Mouse (Mus musculus) MEL (cell line): ENCODE measurements around the gene Lrig3. TPM values are rescaled to one million over a fixed set of nuclear protein-coding genes. Genes with fewer than 3 reads are reported as not detected.

Experiments used
- DNase-seq: peaks from one replicate; pipeline ENCODE4 v3.0.0; 2011; ENCODE audit warnings: low read depth, low spot score
- H3K27ac ChIP-seq: 2 replicates; pipeline ENCODE4 v1.5.1; 2012; ENCODE audit warnings: low read depth, mild to moderate bottlenecking, control low read depth, low read length, moderate library complexity; ENCODE audit not compliant: control insufficient read depth
- H3K27me3 ChIP-seq, 2 experiments: fragments of 150-350 bp in 1 of 2; sonication (generic) in 1 of 2; 2 replicates each; pipeline ENCODE4 v1.6.1; 2012; ENCODE audit warnings: low read length in 2 of 2, mild to moderate bottlenecking in 2 of 2, improper control_type of control experiment in 1 of 2, moderate library complexity in 1 of 2; ENCODE audit not compliant: insufficient read depth in 2 of 2, control insufficient read depth in 1 of 2
- H3K36me3 ChIP-seq, 2 experiments: 2 replicates each; pipeline ENCODE4 v1.6.1; 2012 to 2014; ENCODE audit warnings: low read length in 2 of 2, improper control_type of control experiment in 1 of 2, inconsistent platforms in 1 of 2, mild to moderate bottlenecking in 1 of 2; ENCODE audit not compliant: insufficient read depth in 2 of 2, control insufficient read depth in 1 of 2
- H3K4me1 ChIP-seq, 2 experiments: fragments of 150-350 bp in 1 of 2; sonication (generic) in 1 of 2; 2 replicates each; pipeline ENCODE4 v1.6.1; 2012; ENCODE audit warnings: low read length in 2 of 2, improper control_type of control experiment in 1 of 2, mild to moderate bottlenecking in 1 of 2; ENCODE audit not compliant: insufficient read depth in 2 of 2, control insufficient read depth in 1 of 2
- H3K4me3 ChIP-seq, 2 experiments: fragments of 150-350 bp in 1 of 2; sonication (generic) in 1 of 2; 2 replicates each; pipeline ENCODE4 v1.5.1; 2012; ENCODE audit warnings: low read depth in 2 of 2, low read length in 2 of 2, mild to moderate bottlenecking in 2 of 2, moderate library complexity in 2 of 2, control low read depth in 1 of 2, improper control_type of control experiment in 1 of 2; ENCODE audit not compliant: control insufficient read depth in 1 of 2, insufficient read depth in 1 of 2
- H3K79me2 ChIP-seq: 2 replicates; pipeline ENCODE4 v1.6.1; 2012; ENCODE audit warnings: mild to moderate bottlenecking, low read length, moderate library complexity; ENCODE audit not compliant: control insufficient read depth, poor library complexity, insufficient read depth
- H3K9ac ChIP-seq: 2 replicates; pipeline ENCODE4 v1.6.1; 2012; ENCODE audit warnings: low read depth, mild to moderate bottlenecking, control low read depth, low read length, moderate library complexity; ENCODE audit not compliant: control insufficient read depth, poor library complexity, severe bottlenecking
- H3K9me3 ChIP-seq: fragments of 150-350 bp; sonication (generic); replicated peaks from 2 replicates; pipeline ENCODE4 v1.6.1; 2012; ENCODE audit warnings: mild to moderate bottlenecking, low read length, improper control_type of control experiment, moderate library complexity; ENCODE audit not compliant: insufficient read depth
- CHD1 ChIP-seq: IDR thresholded peaks from 2 replicates; pipeline ENCODE4 v1.6.1; 2012; ENCODE audit warnings: low read depth, mild to moderate bottlenecking, inconsistent platforms, low read length, improper control_type of control experiment
- CHD2 ChIP-seq: IDR thresholded peaks from 2 replicates; pipeline ENCODE4 v1.6.1; 2011; ENCODE audit warnings: low read length, improper control_type of control experiment
- CTCF ChIP-seq, 3 experiments: IDR thresholded peaks in 2 of 3; conservative IDR thresholded peaks in 1 of 3; 2 replicates each; pipeline ENCODE4 v1.5.1; 2011 to 2012; ENCODE audit warnings: low read length in 3 of 3, low read depth in 2 of 3, mild to moderate bottlenecking in 2 of 3, improper control_type of control experiment in 1 of 3, inconsistent platforms in 1 of 3, mixed read lengths in 1 of 3, moderate library complexity in 1 of 3; ENCODE audit not compliant: control insufficient read depth in 1 of 3, insufficient read depth in 1 of 3, poor library complexity in 1 of 3, severe bottlenecking in 1 of 3
- E2F4 ChIP-seq: IDR thresholded peaks from 2 replicates; pipeline ENCODE4 v1.6.1; 2011; ENCODE audit warnings: low read depth, low read length, improper control_type of control experiment, borderline replicate concordance
- ELF1 ChIP-seq: IDR thresholded peaks from 2 replicates; pipeline ENCODE4 v1.6.1; 2014; ENCODE audit warnings: low read depth, mild to moderate bottlenecking, inconsistent platforms, low read length, improper control_type of control experiment, moderate library complexity
- ETS1 ChIP-seq: IDR thresholded peaks from 2 replicates; pipeline ENCODE4 v1.6.1; 2012; ENCODE audit warnings: low read depth, mild to moderate bottlenecking, inconsistent platforms, low read length, improper control_type of control experiment, moderate library complexity
- GABPA ChIP-seq: IDR thresholded peaks from 2 replicates; pipeline ENCODE4 v1.6.1; 2012; ENCODE audit warnings: low read depth, mild to moderate bottlenecking, inconsistent platforms, low read length, improper control_type of control experiment, moderate library complexity
- GATA1 ChIP-seq: IDR thresholded peaks from 2 replicates; pipeline ENCODE4 v1.6.1; 2011; ENCODE audit warnings: low read depth, low read length, improper control_type of control experiment
- HCFC1 ChIP-seq: IDR thresholded peaks from 2 replicates; pipeline ENCODE4 v1.6.1; 2012; ENCODE audit warnings: low read depth, mild to moderate bottlenecking, inconsistent platforms, low read length, improper control_type of control experiment, moderate library complexity
- KAT2A ChIP-seq: conservative IDR thresholded peaks from 2 replicates; pipeline ENCODE4 v1.6.1; 2012; ENCODE audit warnings: low read depth, low read length, improper control_type of control experiment, inconsistent platforms
- MAFK ChIP-seq: IDR thresholded peaks from 2 replicates; pipeline ENCODE4 v1.6.1; 2011; ENCODE audit warnings: low read depth, mild to moderate bottlenecking, low read length, improper control_type of control experiment, borderline replicate concordance
- MAX ChIP-seq: IDR thresholded peaks from 2 replicates; pipeline ENCODE4 v1.6.1; 2011; ENCODE audit warnings: low read length, improper control_type of control experiment
- MAZ ChIP-seq: IDR thresholded peaks from 2 replicates; pipeline ENCODE4 v1.6.1; 2012; ENCODE audit warnings: low read depth, mild to moderate bottlenecking, inconsistent platforms, low read length, improper control_type of control experiment
- MEF2A ChIP-seq: IDR thresholded peaks from 2 replicates; pipeline ENCODE4 v1.6.1; 2014; ENCODE audit warnings: low read depth, mild to moderate bottlenecking, inconsistent platforms, low read length, improper control_type of control experiment; ENCODE audit not compliant: poor library complexity, insufficient replicate concordance, severe bottlenecking; ENCODE audit errors: extremely low read depth
- MXI1 ChIP-seq: IDR thresholded peaks from 2 replicates; pipeline ENCODE4 v1.6.1; 2011; ENCODE audit warnings: mild to moderate bottlenecking, low read depth, low read length, improper control_type of control experiment
- MYC ChIP-seq: IDR thresholded peaks from 2 replicates; pipeline ENCODE4 v1.6.1; 2011; ENCODE audit warnings: low read depth, mild to moderate bottlenecking, low read length, improper control_type of control experiment, moderate library complexity
- NRF1 ChIP-seq: IDR thresholded peaks from 2 replicates; pipeline ENCODE4 v1.6.1; 2014; ENCODE audit warnings: low read depth, mild to moderate bottlenecking, inconsistent platforms, low read length, improper control_type of control experiment, moderate library complexity; ENCODE audit not compliant: poor library complexity, insufficient read depth, severe bottlenecking
- POLR2A ChIP-seq, 2 experiments: IDR thresholded peaks; 2 replicates each; pipeline ENCODE4 v1.6.1; 2011 to 2012; ENCODE audit warnings: low read length in 2 of 2, mild to moderate bottlenecking in 2 of 2, control low read depth in 1 of 2, improper control_type of control experiment in 1 of 2, low read depth in 1 of 2, moderate library complexity in 1 of 2; ENCODE audit not compliant: control insufficient read depth in 1 of 2, insufficient read depth in 1 of 2, poor library complexity in 1 of 2
- RAD21 ChIP-seq: IDR thresholded peaks from 2 replicates; pipeline ENCODE4 v1.6.1; 2011; ENCODE audit warnings: mild to moderate bottlenecking, low read depth, low read length, improper control_type of control experiment
- RCOR1 ChIP-seq: IDR thresholded peaks from 2 replicates; pipeline ENCODE4 v1.6.1; 2012; ENCODE audit warnings: low read depth, mild to moderate bottlenecking, inconsistent platforms, low read length, improper control_type of control experiment
- SIN3A ChIP-seq: IDR thresholded peaks from 2 replicates; pipeline ENCODE4 v1.6.1; 2012; ENCODE audit warnings: low read length, improper control_type of control experiment, inconsistent platforms
- SMC3 ChIP-seq: IDR thresholded peaks from 2 replicates; pipeline ENCODE4 v1.6.1; 2011; ENCODE audit warnings: low read depth, low read length, improper control_type of control experiment
- TAL1 ChIP-seq: IDR thresholded peaks from 2 replicates; pipeline ENCODE4 v1.6.1; 2012; ENCODE audit warnings: mild to moderate bottlenecking, inconsistent platforms, low read length, moderate library complexity, mixed read lengths
- TBP ChIP-seq: IDR thresholded peaks from 2 replicates; pipeline ENCODE4 v1.8.0; 2011; ENCODE audit warnings: low read depth, low read length, improper control_type of control experiment
- UBTF ChIP-seq: IDR thresholded peaks from 2 replicates; pipeline ENCODE4 v1.6.1; 2012; ENCODE audit warnings: low read depth, mild to moderate bottlenecking, inconsistent platforms, low read length, improper control_type of control experiment, moderate library complexity, borderline replicate concordance; ENCODE audit not compliant: insufficient read depth
- USF1 ChIP-seq: IDR thresholded peaks from 2 replicates; pipeline ENCODE4 v1.6.1; 2014; ENCODE audit warnings: low read depth, mild to moderate bottlenecking, inconsistent platforms, low read length, improper control_type of control experiment, moderate library complexity
- USF2 ChIP-seq, 2 experiments: IDR thresholded peaks; 2 replicates each; pipeline ENCODE4 v1.6.1; 2011 to 2012; ENCODE audit warnings: improper control_type of control experiment in 2 of 2, low read length in 2 of 2, borderline replicate concordance in 1 of 2, inconsistent platforms in 1 of 2, low read depth in 1 of 2, mild to moderate bottlenecking in 1 of 2; ENCODE audit not compliant: insufficient read depth in 1 of 2
- ZC3H11A ChIP-seq: IDR thresholded peaks from 2 replicates; pipeline ENCODE4 v1.6.1; 2012; ENCODE audit warnings: low read depth, mild to moderate bottlenecking, inconsistent platforms, low read length, improper control_type of control experiment
- ZKSCAN1 ChIP-seq: IDR thresholded peaks from 2 replicates; pipeline ENCODE4 v1.6.1; 2012; ENCODE audit warnings: low read depth, mild to moderate bottlenecking, inconsistent platforms, low read length, improper control_type of control experiment, moderate library complexity
- ZNF384 ChIP-seq: IDR thresholded peaks from 2 replicates; pipeline ENCODE4 v1.6.1; 2012; ENCODE audit warnings: low read depth, mild to moderate bottlenecking, inconsistent platforms, low read length, improper control_type of control experiment
- polyA plus RNA-seq, 2 experiments: library from polyadenylated mRNA; stranded (reverse) in 1 of 2; unstranded in 1 of 2; fragments of >175 nt in 1 of 2; fragments of >200 nt in 1 of 2; gene quantifications; 2 replicates each; pipeline versions ENCODE4 v1.2.1 to v1.2.4; 2012; ENCODE audit warnings: low replicate concordance in 2 of 2, low read depth in 1 of 2; ENCODE audit not compliant: insufficient read length in 2 of 2, insufficient read depth in 1 of 2, missing spikeins in 1 of 2
- total RNA-seq: library from RNA; depleted of rRNA; stranded (reverse); fragments of 300-350 nt; gene quantifications from 2 replicates; pipeline ENCODE4 v1.2.3, GENCODE M21; 2012

Lrig3 gene
- total and polyA plus RNA-seq, 3 experiments, result not detected

GRCm38 (mm10) chr10:126000861-126001390 lies 35.0 kb downstream of the Lrig3 start:
- TF ChIP-seq USF2 (IDR thresholded peaks at IDR 0.05; ENCODE audit: borderline replicate concordance in 1 of 2, insufficient read depth in 1 of 2, low read depth in 1 of 2, low read length in 2 of 2) (no peak), CTCF (IDR thresholded peaks at IDR 0.05 in 2 of 3, conservative IDR thresholded peaks at IDR 0.05 in 1 of 3; ENCODE audit: control insufficient read depth in 1 of 3, insufficient read depth in 1 of 3, low read depth in 2 of 3, low read length in 3 of 3, poor library complexity in 1 of 3, severe bottlenecking in 1 of 3) (no peak), MAFK (no peak), NRF1 (no peak), SMC3 (no peak), GABPA (no peak), ELF1 (no peak), E2F4 (no peak), USF1 (no peak), GATA1 (no peak), TAL1 (no peak), MAX (no peak), MAZ (no peak), SIN3A (no peak), UBTF (no peak), MYC (no peak), TBP (no peak), MXI1 (no peak), ZC3H11A (no peak)
- H3K4me3 ChIP-seq, result no peak overlapping the region
- no peaks in the 10 kb centered on the region for H3K27me3 ChIP-seq
- no peaks in the 10 kb centered on the region for H3K9me3 ChIP-seq
- DNase-seq, result no peak
- H3K36me3 ChIP-seq, result no peaks in the 10 kb centered on the region
- no peak overlapping the region for H3K27ac ChIP-seq
- no peaks in the 10 kb centered on the region for H3K4me1 ChIP-seq
- H3K9ac ChIP-seq, result no peak overlapping the region
- no peaks in the 10 kb centered on the region for H3K79me2 ChIP-seq

GRCm38 (mm10) chr10:126002081-126002755 lies 36.2 kb downstream of the Lrig3 start:
- H3K27ac ChIP-seq, result no peak overlapping the region
- H3K4me1 ChIP-seq, result no peaks in the 10 kb centered on the region
- H3K9ac ChIP-seq, result no peak overlapping the region
- no peak for DNase-seq
- no peak overlapping the region for H3K4me3 ChIP-seq
- TF ChIP-seq CHD1, result no peak
- no peak for TF ChIP-seq TBP
- TF ChIP-seq KAT2A, result no peak
- TF ChIP-seq RAD21, result no peak
- no peak for TF ChIP-seq ZKSCAN1
- no peak for TF ChIP-seq POLR2A (IDR thresholded peaks at IDR 0.05; ENCODE audit: control insufficient read depth in 1 of 2, insufficient read depth in 1 of 2, low read depth in 1 of 2, low read length in 2 of 2, poor library complexity in 1 of 2)
- no peak for TF ChIP-seq ETS1
- TF ChIP-seq ZC3H11A, result no peak
- no peak for TF ChIP-seq ZNF384
- TF ChIP-seq HCFC1, result no peak
- TF ChIP-seq ELF1, result no peak
- no peak for TF ChIP-seq MAFK
- TF ChIP-seq RCOR1, result no peak
- no peak for TF ChIP-seq CHD2
- no peak for TF ChIP-seq MEF2A
- no peak for TF ChIP-seq MXI1
- no peaks in the 10 kb centered on the region for H3K79me2 ChIP-seq
- H3K27me3 ChIP-seq, result no peaks in the 10 kb centered on the region
- H3K36me3 ChIP-seq, result no peaks in the 10 kb centered on the region
- no peaks in the 10 kb centered on the region for H3K9me3 ChIP-seq
